Mouse (Mus musculus) spleen, adult 18-20 months (tissue): ENCODE results near the gene Slc40a1.
A peak's percentile ranks its signal among the peaks of the same experiment; 100 is the strongest.

Experiments used
- DNase-seq, 2 experiments: peaks; one replicate each; pipeline ENCODE4 v3.0.0; 2022; ENCODE audit warnings: mixed read lengths in 2 of 2

Gene Slc40a1

GRCm38 (mm10) chr1:45926393-45926763 lies at the start of gene Slc40a1:
Gene Slc40a1, minus strand, starts transcription at chr1:45926523.
- DNase-seq = no peak

GRCm38 (mm10) chr1:45971314-45971713 lies 45.0 kb upstream of the Slc40a1 start:
- no peak for DNase-seq

GRCm38 (mm10) chr1:45948988-45949387 lies 22.7 kb upstream of the Slc40a1 start:
- no peak for DNase-seq

- no peak for DNase-seq
These were observed 21.5 kb upstream of the Slc40a1 start for GRCm38 (mm10) chr1:45947843-45948242.

- no peak for DNase-seq
These were observed 4.8 kb upstream of the Slc40a1 start for GRCm38 (mm10) chr1:45931127-45931526.

- DNase-seq = no peak
These were observed 588 bp upstream of the Slc40a1 start for GRCm38 (mm10) chr1:45926911-45927310.

- DNase-seq = peak; percentile 25 to 29
These were observed 577 bp downstream of the Slc40a1 start for GRCm38 (mm10) chr1:45925500-45926392.

GRCm38 (mm10) chr1:45925131-45925499 lies 1.2 kb downstream of the Slc40a1 start:
- DNase-seq = no peak

- DNase-seq = no peak
These were observed 1.8 kb downstream of the Slc40a1 start for GRCm38 (mm10) chr1:45924516-45924915.

- DNase-seq = no peak
These were observed 3.0 kb downstream of the Slc40a1 start for GRCm38 (mm10) chr1:45923306-45923705.

- DNase-seq = no peak
These were observed 5.6 kb downstream of the Slc40a1 start for GRCm38 (mm10) chr1:45920703-45921102.

GRCm38 (mm10) chr1:45919752-45920151 lies 6.6 kb downstream of the Slc40a1 start:
- DNase-seq = no peak

- no peak for DNase-seq
These were observed 9.1 kb downstream of the Slc40a1 start for GRCm38 (mm10) chr1:45917136-45917803.

- DNase-seq = no peak
These were observed 10.1 kb downstream of the Slc40a1 start for GRCm38 (mm10) chr1:45916174-45916573.

- DNase-seq = no peak
These were observed 12.1 kb downstream of the Slc40a1 start for GRCm38 (mm10) chr1:45914236-45914635.

GRCm38 (mm10) chr1:45905107-45905821 lies 21.1 kb downstream of the Slc40a1 start:
- DNase-seq = peak in 1 of 2 experiments; percentile 9

GRCm38 (mm10) chr1:45904161-45904560 lies 22.2 kb downstream of the Slc40a1 start:
- no peak for DNase-seq

- DNase-seq = no peak
These were observed 28.3 kb downstream of the Slc40a1 start for GRCm38 (mm10) chr1:45898044-45898443.

- DNase-seq = no peak
These were observed 32.0 kb downstream of the Slc40a1 start for GRCm38 (mm10) chr1:45894168-45894912.

- no peak for DNase-seq
These were observed 34.3 kb downstream of the Slc40a1 start for GRCm38 (mm10) chr1:45891986-45892385.

GRCm38 (mm10) chr1:45890173-45890572 lies 36.1 kb downstream of the Slc40a1 start, which contains the start of gene Gm5269:
Gene Gm5269, minus strand, starts transcription at chr1:45890273.
- DNase-seq = no peak

- DNase-seq = no peak
These were observed 39.5 kb downstream of the Slc40a1 start for GRCm38 (mm10) chr1:45886800-45887199.

GRCm38 (mm10) chr1:45883378-45883777 lies 42.9 kb downstream of the Slc40a1 start:
- DNase-seq = no peak
